Mouse (Mus musculus): ENCODE measurements around the gene 7530416G11Rik.

DNA sequence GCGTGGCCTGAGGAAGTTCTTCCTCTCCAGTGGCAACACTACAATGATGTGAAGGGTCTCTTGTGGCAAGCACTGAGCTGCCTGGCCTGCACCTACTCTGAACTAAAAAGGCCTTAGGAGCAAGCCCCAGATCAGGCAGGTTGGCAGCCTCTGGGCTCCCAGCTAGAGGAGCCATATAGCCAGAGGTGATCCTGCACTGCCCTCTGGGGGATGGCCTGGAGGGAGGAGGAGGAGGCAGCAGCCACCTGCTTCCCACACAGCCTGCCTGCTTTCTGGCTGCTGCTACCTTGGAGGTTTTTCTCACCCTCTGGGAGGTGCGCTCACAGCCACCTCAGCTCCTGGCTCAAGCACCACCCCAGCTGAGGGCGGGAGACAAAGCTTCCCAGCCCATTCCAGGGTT, 22.4 kb downstream of the 7530416G11Rik start:
- TF ChIP-seq TAL1 (IDR thresholded peaks at IDR 0.05; ENCODE audit: low read length) (no peak), GATA1 (IDR thresholded peaks at IDR 0.05; ENCODE audit: low read length) (no peak)
